Mouse (Mus musculus): ENCODE data around the gene Cryab. TPM values are rescaled to one million over a fixed set of nuclear protein-coding genes. Genes with fewer than 3 reads are reported as not detected.

The Cryab gene
- total RNA-seq, 1 experiment = 57.4 TPM

GRCm38 (mm10) chr9:50718878-50719277 is 32.2 kb upstream of the Cryab start:
- H3K36me3 ChIP-seq (ENCODE audit: control insufficient read depth, insufficient read depth, low read length, poor library complexity, severe bottlenecking) = no peaks in the 10 kb centered on the region
- TF ChIP-seq ZNF384 (IDR thresholded peaks at IDR 0.05; ENCODE audit: low read depth, low read length) (no peak), HCFC1 (IDR thresholded peaks at IDR 0.05; ENCODE audit: borderline replicate concordance, insufficient read depth, low read length) (no peak), CHD2 (IDR thresholded peaks at IDR 0.05; ENCODE audit: low read depth, low read length) (no peak), ZC3H11A (IDR thresholded peaks at IDR 0.05; ENCODE audit: borderline replicate concordance, low read depth, low read length) (no peak), MAFK (IDR thresholded peaks at IDR 0.05; ENCODE audit: insufficient read depth, low read depth, low read length) (no peak)

GRCm38 (mm10) chr9:50721061-50721460 is 30.1 kb upstream of the Cryab start:
- no peak for DNase-seq (ENCODE audit: low read depth, low spot score)
- peaks cover 4 to 10% of the 10 kb centered on the region in 2 experiments; a peak in 2 of 4 replicates for H3K4me1 ChIP-seq (ENCODE audit: control insufficient read depth in 2 of 2, insufficient read depth in 2 of 2, low read length in 2 of 2, poor library complexity in 1 of 2)
- in situ Hi-C loops (cut with MboI; ENCODE audit: low sequenced_read_pairs in 2 of 2, unreplicated experiment in 2 of 2) = no loop called here
- no peak overlapping the region for H3K4me3 ChIP-seq (ENCODE audit: insufficient read depth in 1 of 2, low read depth in 1 of 2, low read length in 2 of 2, poor library complexity in 1 of 2, severe bottlenecking in 1 of 2)
- TF ChIP-seq ZC3H11A (IDR thresholded peaks at IDR 0.05; ENCODE audit: borderline replicate concordance, low read depth, low read length) (no peak), CHD2 (IDR thresholded peaks at IDR 0.05; ENCODE audit: low read depth, low read length) (no peak), ZNF384 (IDR thresholded peaks at IDR 0.05; ENCODE audit: low read depth, low read length) (no peak)
- no peak overlapping the region; the same call in 1 of the 2 replicates for H3K9ac ChIP-seq (ENCODE audit: insufficient read depth, low read depth, low read length, poor library complexity, severe bottlenecking)
- no peaks in the 10 kb centered on the region for H3K36me3 ChIP-seq (ENCODE audit: control insufficient read depth, insufficient read depth, low read length, poor library complexity, severe bottlenecking)
- H3K9me3 ChIP-seq (ENCODE audit: control insufficient read depth, insufficient read depth, low read depth, low read length) = no peaks in the 10 kb centered on the region
- H3K27ac ChIP-seq (ENCODE audit: insufficient read depth, low read depth, low read length, poor library complexity, severe bottlenecking) = no peak overlapping the region

More at GRCm38 (mm10) chr9:50718878-50719277, 32.2 kb upstream of the Cryab start:
- no peak overlapping the region for H3K4me3 ChIP-seq (ENCODE audit: insufficient read depth in 1 of 2, low read depth in 1 of 2, low read length in 2 of 2, poor library complexity in 1 of 2, severe bottlenecking in 1 of 2)
- H3K4me1 ChIP-seq (ENCODE audit: control insufficient read depth in 2 of 2, insufficient read depth in 2 of 2, low read length in 2 of 2, poor library complexity in 1 of 2) = peaks cover 4 to 7% of the 10 kb centered on the region in 2 experiments; a peak in 2 of 4 replicates
- DNase-seq (ENCODE audit: low read depth, low spot score) = no peak
- H3K27ac ChIP-seq (ENCODE audit: insufficient read depth, low read depth, low read length, poor library complexity, severe bottlenecking) = no peak overlapping the region
- in situ Hi-C loops (cut with MboI; ENCODE audit: low sequenced_read_pairs in 2 of 2, unreplicated experiment in 2 of 2) = no loop called here
- H3K9me3 ChIP-seq (ENCODE audit: control insufficient read depth, insufficient read depth, low read depth, low read length) = no peaks in the 10 kb centered on the region
- H3K9ac ChIP-seq (ENCODE audit: insufficient read depth, low read depth, low read length, poor library complexity, severe bottlenecking) = no peak overlapping the region

GRCm38 (mm10) chr9:50722451-50722911 is 28.6 kb upstream of the Cryab start:
- Histone ChIP-seq H3K9me3 (ENCODE audit: control insufficient read depth, insufficient read depth, low read depth, low read length) (no peaks in the 10 kb centered on the region), H3K4me3 (ENCODE audit: insufficient read depth in 1 of 2, low read depth in 1 of 2, low read length in 2 of 2, poor library complexity in 1 of 2, severe bottlenecking in 1 of 2) (no peak overlapping the region), H3K4me1 (ENCODE audit: control insufficient read depth in 2 of 2, insufficient read depth in 2 of 2, low read length in 2 of 2, poor library complexity in 1 of 2) (peaks cover 4 to 17% of the 10 kb centered on the region in 2 experiments; a peak in 2 of 4 replicates), H3K27ac (ENCODE audit: insufficient read depth, low read depth, low read length, poor library complexity, severe bottlenecking) (no peak overlapping the region), H3K9ac (ENCODE audit: insufficient read depth, low read depth, low read length, poor library complexity, severe bottlenecking) (no peak overlapping the region), H3K36me3 (ENCODE audit: control insufficient read depth, insufficient read depth, low read length, poor library complexity, severe bottlenecking) (no peaks in the 10 kb centered on the region)
- in situ Hi-C loops (cut with MboI; ENCODE audit: low sequenced_read_pairs in 2 of 2, unreplicated experiment in 2 of 2) = no loop called here
- no peak for TF ChIP-seq ZNF384 (IDR thresholded peaks at IDR 0.05; ENCODE audit: low read depth, low read length)
- no peak for TF ChIP-seq ZC3H11A (IDR thresholded peaks at IDR 0.05; ENCODE audit: borderline replicate concordance, low read depth, low read length)
- no peak for TF ChIP-seq MAFK (IDR thresholded peaks at IDR 0.05; ENCODE audit: insufficient read depth, low read depth, low read length)
- TF ChIP-seq HCFC1 (IDR thresholded peaks at IDR 0.05; ENCODE audit: borderline replicate concordance, insufficient read depth, low read length) = no peak
- TF ChIP-seq CHD2 (IDR thresholded peaks at IDR 0.05; ENCODE audit: low read depth, low read length) = no peak
- DNase-seq (ENCODE audit: low read depth, low spot score) = no peak

- Histone ChIP-seq H3K36me3 (ENCODE audit: control insufficient read depth, insufficient read depth, low read length, poor library complexity, severe bottlenecking) (no peaks in the 10 kb centered on the region), H3K4me3 (ENCODE audit: insufficient read depth in 1 of 2, low read depth in 1 of 2, low read length in 2 of 2, poor library complexity in 1 of 2, severe bottlenecking in 1 of 2) (no peak overlapping the region), H3K9ac (ENCODE audit: insufficient read depth, low read depth, low read length, poor library complexity, severe bottlenecking) (no peak overlapping the region), H3K27ac (ENCODE audit: insufficient read depth, low read depth, low read length, poor library complexity, severe bottlenecking) (no peak overlapping the region), H3K4me1 (ENCODE audit: control insufficient read depth in 2 of 2, insufficient read depth in 2 of 2, low read length in 2 of 2, poor library complexity in 1 of 2) (peaks cover 4 to 17% of the 10 kb centered on the region in 2 experiments; a peak in 3 of 4 replicates), H3K9me3 (ENCODE audit: control insufficient read depth, insufficient read depth, low read depth, low read length) (no peaks in the 10 kb centered on the region)
- no peak for TF ChIP-seq CHD2 (IDR thresholded peaks at IDR 0.05; ENCODE audit: low read depth, low read length)
- TF ChIP-seq MAFK (IDR thresholded peaks at IDR 0.05; ENCODE audit: insufficient read depth, low read depth, low read length) = no peak
- no peak for TF ChIP-seq HCFC1 (IDR thresholded peaks at IDR 0.05; ENCODE audit: borderline replicate concordance, insufficient read depth, low read length)
- TF ChIP-seq ZC3H11A (IDR thresholded peaks at IDR 0.05; ENCODE audit: borderline replicate concordance, low read depth, low read length) = no peak
- no peak for TF ChIP-seq ZNF384 (IDR thresholded peaks at IDR 0.05; ENCODE audit: low read depth, low read length)
- DNase-seq (ENCODE audit: low read depth, low spot score) = no peak
- in situ Hi-C loops (cut with MboI; ENCODE audit: low sequenced_read_pairs in 2 of 2, unreplicated experiment in 2 of 2) = no loop called here
Observed at GRCm38 (mm10) chr9:50723406-50723805, 27.7 kb upstream of the Cryab start.

- no peak overlapping the region for H3K4me3 ChIP-seq (ENCODE audit: insufficient read depth in 1 of 2, low read depth in 1 of 2, low read length in 2 of 2, poor library complexity in 1 of 2, severe bottlenecking in 1 of 2)
- DNase-seq (ENCODE audit: low read depth, low spot score) = no peak
- TF ChIP-seq HCFC1 (IDR thresholded peaks at IDR 0.05; ENCODE audit: borderline replicate concordance, insufficient read depth, low read length) (no peak), ZNF384 (IDR thresholded peaks at IDR 0.05; ENCODE audit: low read depth, low read length) (no peak), ZC3H11A (IDR thresholded peaks at IDR 0.05; ENCODE audit: borderline replicate concordance, low read depth, low read length) (no peak), MAFK (IDR thresholded peaks at IDR 0.05; ENCODE audit: insufficient read depth, low read depth, low read length) (no peak), CHD2 (IDR thresholded peaks at IDR 0.05; ENCODE audit: low read depth, low read length) (no peak)
- in situ Hi-C loops (cut with MboI; ENCODE audit: low sequenced_read_pairs in 2 of 2, unreplicated experiment in 2 of 2) = no loop called here
- peaks cover 4 to 17% of the 10 kb centered on the region in 2 experiments; a peak in 3 of 4 replicates for H3K4me1 ChIP-seq (ENCODE audit: control insufficient read depth in 2 of 2, insufficient read depth in 2 of 2, low read length in 2 of 2, poor library complexity in 1 of 2)
- no peaks in the 10 kb centered on the region for H3K9me3 ChIP-seq (ENCODE audit: control insufficient read depth, insufficient read depth, low read depth, low read length)
- H3K9ac ChIP-seq (ENCODE audit: insufficient read depth, low read depth, low read length, poor library complexity, severe bottlenecking) = no peak overlapping the region
- no peak overlapping the region for H3K27ac ChIP-seq (ENCODE audit: insufficient read depth, low read depth, low read length, poor library complexity, severe bottlenecking)
- no peaks in the 10 kb centered on the region for H3K36me3 ChIP-seq (ENCODE audit: control insufficient read depth, insufficient read depth, low read length, poor library complexity, severe bottlenecking)
Observed at GRCm38 (mm10) chr9:50724147-50724546, 27.0 kb upstream of the Cryab start.
